Mouse (Mus musculus) midbrain, embryonic 15.5 days (tissue): ENCODE data around the gene Plk1. TPM values are rescaled to one million over a fixed set of nuclear protein-coding genes. Genes with fewer than 3 reads are reported as not detected.

Experiments used
- ATAC-seq: fragments of 200-750 bp; cut with Nextera tagmentation; replicated peaks from 2 replicates; pipeline ENCODE4 v1.8.0; 2017; ENCODE audit warnings: moderate TSS enrichment
- H3K27ac ChIP-seq: fragments of 300-500 bp; sonication (generic); 2 replicates; pipeline ENCODE4 v1.5.1; 2015; ENCODE audit warnings: mild to moderate bottlenecking, inconsistent platforms
- H3K27me3 ChIP-seq: fragments of 300-500 bp; sonication (generic); replicated peaks from 2 replicates; pipeline ENCODE4 v1.6.1; 2015; ENCODE audit warnings: inconsistent platforms
- H3K36me3 ChIP-seq: fragments of 300-500 bp; sonication (generic); replicated peaks from 2 replicates; pipeline ENCODE4 v1.6.1; 2015; ENCODE audit warnings: inconsistent platforms
- H3K4me1 ChIP-seq: fragments of 300-500 bp; sonication (generic); 2 replicates; pipeline ENCODE4 v1.6.1; 2015; ENCODE audit warnings: inconsistent platforms
- H3K4me2 ChIP-seq: fragments of 300-500 bp; sonication (generic); 2 replicates; pipeline ENCODE4 v1.6.1; 2015; ENCODE audit warnings: inconsistent platforms, mild to moderate bottlenecking, moderate library complexity
- H3K4me3 ChIP-seq: fragments of 300-500 bp; sonication (generic); 2 replicates; pipeline ENCODE4 v1.5.1; 2015; ENCODE audit warnings: mild to moderate bottlenecking, inconsistent platforms
- H3K9ac ChIP-seq: fragments of 300-500 bp; sonication (generic); 2 replicates; pipeline ENCODE4 v1.6.1; 2015; ENCODE audit warnings: mild to moderate bottlenecking, inconsistent platforms
- H3K9me3 ChIP-seq: fragments of 300-500 bp; sonication (generic); 2 replicates; pipeline ENCODE4 v1.6.1; 2016; ENCODE audit warnings: inconsistent platforms
- WGBS: fragments of 180-500 bp; shearing (Covaris S2); methylation state at CpG from one replicate; pipeline ENCODE4 v1.1.7; 2015; ENCODE audit warnings: mixed read lengths; 5-methylcytosine and 5-hydroxymethylcytosine counted together
- polyA plus RNA-seq: library from polyadenylated mRNA; unstranded; fragments of >200 nt; fragmentation: Nextera tagmentation; extraction: Ambion mirVana; gene quantifications from 2 replicates; pipeline ENCODE4 v1.2.1, GENCODE M21; 2015

The Plk1 gene
- polyA plus RNA-seq, 1 experiment from 2014 or later = 17.2 TPM

DNA sequence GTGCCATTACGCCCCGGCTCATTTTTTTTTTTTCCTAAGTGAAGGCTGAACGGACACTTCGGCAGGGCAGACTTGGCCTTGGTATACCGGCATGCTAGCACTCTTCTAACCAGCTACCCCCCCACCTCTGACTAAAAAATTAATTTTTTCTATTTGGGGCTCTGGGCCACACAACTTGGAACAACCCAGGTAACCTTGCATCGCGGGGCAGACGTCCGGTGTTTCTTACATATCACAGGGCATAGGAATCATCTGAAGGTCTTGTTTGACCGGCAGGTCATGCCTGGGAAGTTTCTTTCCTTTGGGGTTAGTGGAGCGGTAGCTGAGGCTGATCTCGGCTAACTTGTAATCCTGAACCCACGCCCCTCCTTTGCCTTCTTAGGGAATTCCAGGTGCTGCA lies 751 bp upstream of the Plk1 start:
- Histone ChIP-seq H3K4me1 (peaks cover 28% of the 10 kb centered on the region), H3K4me3 (peak overlapping the region; percentile 62), H3K9ac (peak overlapping the region; percentile 54), H3K27me3 (no peaks in the 10 kb centered on the region), H3K4me2 (peak overlapping the region; percentile 87), H3K9me3 (no peaks in the 10 kb centered on the region), H3K27ac (peak overlapping the region; percentile 68), H3K36me3 (no peaks in the 10 kb centered on the region)
- 0 out of 2 replicates have a peak, but pooled peaks have one; percentile 1 for ATAC-seq
- 2% methylated on average over 13 of the region's 13 CpGs for WGBS

DNA sequence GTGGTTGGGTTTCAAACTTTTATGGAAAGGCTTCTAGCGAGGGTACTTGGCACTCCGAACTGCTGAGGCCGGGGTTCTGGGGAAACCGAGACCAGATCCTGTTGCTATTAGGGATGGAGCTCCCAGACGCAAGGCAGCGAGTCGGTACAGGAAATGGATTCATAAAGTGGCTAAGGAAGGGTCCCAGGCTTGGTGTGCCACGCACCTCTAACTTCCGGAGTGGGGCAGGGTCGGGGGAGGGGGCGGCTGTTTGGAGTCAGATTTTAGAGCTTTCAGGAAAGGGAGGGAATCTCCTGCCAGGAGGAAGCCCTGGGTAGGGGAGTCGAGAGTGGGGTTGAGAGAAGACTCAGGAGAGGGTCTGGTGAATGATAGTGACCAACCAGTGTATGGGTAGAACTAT lies 798 bp downstream of the Plk1 start:
- Histone ChIP-seq H3K9me3 (no peaks in the 10 kb centered on the region), H3K4me3 (peak overlapping the region; percentile 62), H3K9ac (peak overlapping the region; percentile 54; the same call in 1 of the 2 replicates), H3K27ac (no peak overlapping the region), H3K4me1 (peaks cover 28% of the 10 kb centered on the region), H3K36me3 (no peaks in the 10 kb centered on the region), H3K4me2 (peak overlapping the region; percentile 87), H3K27me3 (no peaks in the 10 kb centered on the region)
- ATAC-seq = no peak
- WGBS = 0% methylated on average over 12 of the region's 12 CpGs

- no peak for ATAC-seq
- Histone ChIP-seq H3K9ac (no peak overlapping the region), H3K4me2 (no peak overlapping the region), H3K27ac (no peak overlapping the region), H3K27me3 (no peaks in the 10 kb centered on the region), H3K36me3 (no peaks in the 10 kb centered on the region), H3K4me1 (peaks cover 16% of the 10 kb centered on the region), H3K4me3 (no peak overlapping the region), H3K9me3 (no peaks in the 10 kb centered on the region)
- WGBS = 82% methylated on average over 8 of the region's 8 CpGs
Observed at GRCm38 (mm10) chr7:122163766-122164165, 4.5 kb downstream of the Plk1 start.

GRCm38 (mm10) chr7:122167203-122167602 lies 8.0 kb downstream of the Plk1 start:
- WGBS = 87% methylated on average over 7 of the region's 7 CpGs
- H3K4me3 ChIP-seq = no peak overlapping the region
- no peaks in the 10 kb centered on the region for H3K36me3 ChIP-seq

GRCm38 (mm10) chr7:122170705-122171104 lies 11.5 kb downstream of the Plk1 start:
- Histone ChIP-seq H3K27me3 (no peaks in the 10 kb centered on the region), H3K36me3 (no peaks in the 10 kb centered on the region), H3K4me2 (no peak overlapping the region), H3K4me1 (no peaks in the 10 kb centered on the region), H3K4me3 (no peak overlapping the region), H3K9me3 (no peaks in the 10 kb centered on the region), H3K27ac (no peak overlapping the region), H3K9ac (no peak overlapping the region)
- 82% methylated on average over 6 of the region's 6 CpGs for WGBS
- ATAC-seq = no peak

More at GRCm38 (mm10) chr7:122167203-122167602, 8.0 kb downstream of the Plk1 start:
- Histone ChIP-seq H3K4me2 (no peak overlapping the region), H3K9me3 (no peaks in the 10 kb centered on the region), H3K4me1 (no peaks in the 10 kb centered on the region), H3K9ac (no peak overlapping the region), H3K27me3 (no peaks in the 10 kb centered on the region), H3K27ac (no peak overlapping the region)
- no peak for ATAC-seq

DNA sequence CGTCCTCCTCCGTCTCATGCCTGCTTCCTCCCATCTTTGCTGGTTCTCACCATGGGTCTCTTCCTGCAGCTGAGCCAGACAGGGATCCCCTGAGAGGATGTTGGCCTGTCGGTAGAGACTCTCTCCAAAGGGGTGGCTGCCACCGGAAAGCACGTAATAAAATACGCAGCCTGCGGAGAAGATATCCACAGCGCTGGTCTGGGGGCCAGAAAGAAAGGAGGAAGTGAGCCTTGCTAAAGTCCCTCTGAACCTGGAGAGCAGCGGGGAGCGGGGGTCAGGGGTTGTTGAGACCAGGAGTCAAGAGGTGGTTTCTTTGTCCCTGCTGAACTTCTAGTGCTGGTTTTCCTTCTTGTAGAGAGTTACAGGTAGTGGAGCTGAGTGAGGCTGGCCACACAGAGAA lies 12.4 kb downstream of the Plk1 start:
- H3K4me2 ChIP-seq = no peak overlapping the region
- no peak overlapping the region for H3K27ac ChIP-seq
- WGBS = 79% methylated on average over 10 of the region's 10 CpGs
- H3K4me3 ChIP-seq = no peak overlapping the region
- H3K4me1 ChIP-seq = no peaks in the 10 kb centered on the region
- H3K27me3 ChIP-seq = no peaks in the 10 kb centered on the region
- no peaks in the 10 kb centered on the region for H3K9me3 ChIP-seq
- H3K9ac ChIP-seq = no peak overlapping the region
- no peak for ATAC-seq
- no peaks in the 10 kb centered on the region for H3K36me3 ChIP-seq

DNA sequence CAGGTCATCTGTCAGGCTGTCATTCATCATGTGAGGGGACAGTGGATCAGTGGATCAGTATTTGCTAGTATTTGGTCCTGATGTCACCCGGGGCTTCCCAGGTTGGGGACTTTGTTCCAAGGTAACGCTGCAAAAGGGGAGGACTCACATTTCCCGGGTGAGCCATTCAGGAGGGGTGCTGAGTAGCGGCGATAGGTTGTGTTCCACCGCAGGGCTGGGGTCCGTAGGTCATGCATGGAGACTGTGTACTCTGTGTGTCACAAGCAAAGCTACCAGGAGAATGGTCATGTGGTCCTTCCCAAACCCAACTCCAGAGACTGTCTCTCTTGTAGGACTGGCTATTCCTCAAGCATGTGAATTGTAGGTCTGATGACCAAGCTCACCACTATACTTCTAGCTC lies 21.5 kb downstream of the Plk1 start:
- WGBS = 93% methylated on average over 7 of the region's 7 CpGs

DNA sequence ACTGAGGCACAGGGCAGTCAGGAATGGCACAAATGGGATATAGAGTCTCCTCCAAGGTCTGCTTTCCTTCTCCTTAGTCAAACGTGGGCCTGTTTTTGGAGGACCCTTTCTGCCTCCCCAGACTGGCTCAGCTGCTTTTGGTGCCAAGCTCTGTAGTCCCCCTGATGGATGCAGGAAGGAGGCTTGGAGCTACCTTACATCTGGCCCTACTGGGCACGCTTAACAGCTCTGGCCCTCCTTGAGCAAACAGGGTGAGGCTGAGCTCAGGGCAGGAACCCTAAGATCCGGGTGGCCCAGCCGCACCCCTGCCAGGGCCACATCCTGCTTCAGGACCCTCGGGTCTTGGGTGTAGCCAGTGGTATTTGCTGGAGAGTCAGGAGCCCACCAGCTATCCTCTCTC lies 25.3 kb downstream of the Plk1 start:
- Histone ChIP-seq H3K36me3 (no peaks in the 10 kb centered on the region), H3K9ac (no peak overlapping the region), H3K4me2 (no peak overlapping the region), H3K27ac (no peak overlapping the region), H3K4me1 (no peaks in the 10 kb centered on the region), H3K9me3 (no peaks in the 10 kb centered on the region), H3K27me3 (no peaks in the 10 kb centered on the region), H3K4me3 (no peak overlapping the region)
- WGBS = 79% methylated on average over 5 of the region's 5 CpGs
- no peak for ATAC-seq

More for the DNA sequence above, 21.5 kb downstream of the Plk1 start:
- no peak overlapping the region for H3K4me3 ChIP-seq
- H3K4me1 ChIP-seq = no peaks in the 10 kb centered on the region
- no peak overlapping the region for H3K27ac ChIP-seq
- no peaks in the 10 kb centered on the region for H3K27me3 ChIP-seq
- no peak overlapping the region for H3K4me2 ChIP-seq
- ATAC-seq = no peak
- no peak overlapping the region for H3K9ac ChIP-seq
- H3K36me3 ChIP-seq = no peaks in the 10 kb centered on the region
- H3K9me3 ChIP-seq = no peaks in the 10 kb centered on the region

GRCm38 (mm10) chr7:122186043-122186442 lies 26.8 kb downstream of the Plk1 start, which contains the start of gene Ern2:
Ern2 (minus strand) TSS chr7:122186207.
- 33% methylated on average over 17 of the region's 17 CpGs for WGBS
- no peaks in the 10 kb centered on the region for H3K27me3 ChIP-seq
- H3K36me3 ChIP-seq = no peaks in the 10 kb centered on the region
- no peaks in the 10 kb centered on the region for H3K4me1 ChIP-seq
- no peak within 1 kb of the TSS for H3K27ac ChIP-seq
- peak within 1 kb of the TSS; percentile 14 for H3K4me3 ChIP-seq
- no peaks in the 10 kb centered on the region for H3K9me3 ChIP-seq
- H3K9ac ChIP-seq = no peak within 1 kb of the TSS
- peak within 1 kb of the TSS; percentile 34 for H3K4me2 ChIP-seq
- ATAC-seq = no peak

DNA sequence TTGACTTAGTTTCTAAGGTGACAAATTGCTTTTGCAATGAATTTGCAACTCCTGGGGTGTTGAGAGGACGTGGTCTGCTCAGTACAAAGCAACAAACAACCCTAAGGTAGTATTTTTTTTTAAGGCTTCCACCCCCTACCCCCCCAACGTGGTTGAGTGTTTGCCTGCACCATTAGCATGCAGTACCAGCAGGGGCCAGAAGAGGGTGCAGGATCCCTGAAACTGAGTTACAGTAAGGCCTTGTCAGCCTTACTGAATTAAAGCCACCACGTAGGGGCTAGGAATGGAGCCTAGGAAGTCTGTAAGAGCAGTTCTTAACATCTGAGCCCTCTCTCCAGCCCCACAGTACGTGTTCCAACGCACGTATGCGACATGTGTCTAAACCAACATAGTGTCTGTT lies 30.2 kb downstream of the Plk1 start:
- Histone ChIP-seq H3K4me1 (no peaks in the 10 kb centered on the region), H3K4me3 (no peak overlapping the region), H3K27me3 (no peaks in the 10 kb centered on the region), H3K9me3 (no peaks in the 10 kb centered on the region), H3K9ac (no peak overlapping the region), H3K4me2 (no peak overlapping the region), H3K36me3 (no peaks in the 10 kb centered on the region), H3K27ac (no peak overlapping the region)
- 37% methylated on average over 7 of the region's 7 CpGs for WGBS
- ATAC-seq = no peak

DNA sequence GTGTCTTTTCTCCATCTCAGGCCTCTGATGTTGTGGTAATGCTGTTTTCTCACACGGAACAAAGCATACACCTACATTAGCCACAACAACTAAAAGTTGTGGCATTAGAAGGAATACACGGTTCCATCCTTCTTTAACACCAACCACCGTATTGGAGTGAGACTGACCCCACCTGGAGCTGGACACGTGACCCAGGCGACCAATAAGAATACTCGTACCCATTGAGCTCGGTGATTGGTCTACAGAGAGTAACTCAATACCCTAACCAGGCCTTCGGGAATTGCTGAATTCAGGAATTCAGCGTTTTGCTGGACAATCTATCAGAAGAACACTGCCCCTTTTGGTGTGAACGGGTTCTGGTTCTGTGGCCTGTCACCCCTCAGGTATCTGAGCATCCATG lies 31.9 kb downstream of the Plk1 start:
- Histone ChIP-seq H3K27ac (no peak overlapping the region), H3K4me3 (no peak overlapping the region), H3K9me3 (no peaks in the 10 kb centered on the region), H3K4me1 (no peaks in the 10 kb centered on the region), H3K27me3 (no peaks in the 10 kb centered on the region), H3K9ac (no peak overlapping the region), H3K4me2 (no peak overlapping the region), H3K36me3 (no peaks in the 10 kb centered on the region)
- no peak for ATAC-seq
- 69% methylated on average over 10 of the region's 10 CpGs for WGBS

DNA sequence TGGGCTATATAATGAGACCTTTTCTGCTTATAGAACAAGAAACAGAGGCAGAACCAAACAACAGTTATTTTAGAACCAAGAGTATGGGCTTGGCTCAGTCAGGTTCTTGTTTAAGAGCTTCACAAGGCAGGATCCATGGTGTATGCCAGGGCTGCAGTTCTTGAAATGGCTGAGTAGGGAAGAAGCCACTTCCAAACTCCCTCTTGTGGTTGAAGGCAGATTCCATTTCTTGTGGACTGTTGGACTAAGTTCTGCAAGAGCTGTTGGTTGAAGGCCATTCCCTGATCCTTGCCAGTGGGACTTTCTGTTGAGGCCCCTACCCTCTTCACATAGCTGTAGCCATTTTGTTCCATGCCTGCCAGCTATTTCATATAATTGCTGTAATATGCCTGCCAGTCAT lies 34.7 kb downstream of the Plk1 start:
- no peak for ATAC-seq
- Histone ChIP-seq H3K4me2 (no peak overlapping the region), H3K9ac (no peak overlapping the region), H3K4me3 (no peak overlapping the region), H3K27me3 (no peaks in the 10 kb centered on the region), H3K36me3 (no peaks in the 10 kb centered on the region), H3K27ac (no peak overlapping the region), H3K4me1 (no peaks in the 10 kb centered on the region), H3K9me3 (no peaks in the 10 kb centered on the region)

GRCm38 (mm10) chr7:122196771-122197170 lies 37.5 kb downstream of the Plk1 start:
- ATAC-seq = no peak
- no peak overlapping the region for H3K4me2 ChIP-seq
- H3K4me3 ChIP-seq = no peak overlapping the region
- 86% methylated on average over 9 of the region's 9 CpGs for WGBS
- H3K4me1 ChIP-seq = no peaks in the 10 kb centered on the region
- H3K9ac ChIP-seq = no peak overlapping the region
- H3K27ac ChIP-seq = no peak overlapping the region
- H3K27me3 ChIP-seq = no peaks in the 10 kb centered on the region
- no peaks in the 10 kb centered on the region for H3K36me3 ChIP-seq
- H3K9me3 ChIP-seq = no peaks in the 10 kb centered on the region
